Comparison of ENCODE assay signal across 34 mouse cellular contexts in genomic region chr3:27909016-27909415, GRCm38 (mm10). TPM values are rescaled to one million over a fixed set of nuclear protein-coding genes. Genes with fewer than 3 reads are reported as not detected.
"Had no signal": no experiment of that assay in that cellular context is flagged by ENCODE, and none has a peak within 500 bp of the region (broad histone marks: within the 10 kb centered on the region; RNA-seq: fewer than 3 reads in every experiment).

No protein-coding gene starts in this region.

- DNase-seq: forebrain, postnatal 0 days; gastrocnemius, postnatal 10 days; gastrocnemius, postnatal 25 days; heart, postnatal 10 days; kidney, adult 11 months; kidney, adult 2 months; kidney, adult 9 months; kidney, postnatal 14 days; kidney, postnatal 36 days; layer of hippocampus, adult 9-11 months; layer of hippocampus, postnatal 36 days; left cerebral cortex, postnatal 4 days had no signal

- H3K36me3 ChIP-seq: hindbrain, embryonic 13.5 days; hindbrain, embryonic 15.5 days; kidney, embryonic 15.5 days; limb, embryonic 13.5 days; limb, embryonic 15.5 days; liver, embryonic 12.5 days had no signal

- H3K4me3 ChIP-seq: hindbrain, embryonic 13.5 days; hindbrain, embryonic 15.5 days; kidney, embryonic 15.5 days; limb, embryonic 13.5 days; limb, embryonic 15.5 days; liver, embryonic 12.5 days had no signal

- H3K27me3 ChIP-seq: hindbrain, embryonic 13.5 days; hindbrain, embryonic 15.5 days; kidney, embryonic 15.5 days; limb, embryonic 13.5 days; limb, embryonic 15.5 days; liver, embryonic 12.5 days had no signal

- H3K27ac ChIP-seq: hindbrain, embryonic 13.5 days; hindbrain, embryonic 15.5 days; hindbrain, postnatal 0 days; kidney, embryonic 15.5 days; kidney, postnatal 0 days; limb, embryonic 13.5 days; limb, embryonic 15.5 days; liver, embryonic 12.5 days; liver, embryonic 14.5 days had no signal

- H3K4me1 ChIP-seq: hindbrain, embryonic 13.5 days; hindbrain, embryonic 15.5 days; limb, embryonic 13.5 days; limb, embryonic 15.5 days had no signal

- H3K9ac ChIP-seq: forebrain, postnatal 0 days; hindbrain, embryonic 13.5 days; hindbrain, embryonic 15.5 days; kidney, embryonic 15.5 days; limb, embryonic 13.5 days; limb, embryonic 15.5 days; liver, embryonic 12.5 days; liver, embryonic 14.5 days had no signal

RNA-seq across cellular contexts. Expression of gene Tmem212, which starts 12.8 kb away (rescaled TPM):
- total RNA-seq: gastrocnemius, adult 18-20 months; gastrocnemius, postnatal 10 days; gastrocnemius, postnatal 25 days; heart, postnatal 10 days; heart, postnatal 25 days; hematopoietic stem cell, adult 5-6 weeks; left cerebral cortex, postnatal 25 days had no signal
- polyA plus RNA-seq: heart, embryonic 11.5 days; heart, embryonic 14.5 days; heart, embryonic 16.5 days; hindbrain, embryonic 11.5 days; hindbrain, embryonic 13.5 days; hindbrain, embryonic 15.5 days; intestine, embryonic 14.5 days; intestine, embryonic 16.5 days; kidney, adult 2 months; kidney, embryonic 15.5 days; large intestine, adult 2 months; limb, embryonic 11.5 days; limb, embryonic 13.5 days; limb, embryonic 15.5 days; liver, embryonic 12.5 days; liver, embryonic 14.5 days; liver, embryonic 16.5 days had no signal
